Mouse (Mus musculus) heart, embryonic 15.5 days (tissue): ENCODE measurements around the gene Defb26. TPM values are rescaled to one million over a fixed set of nuclear protein-coding genes. Genes with fewer than 3 reads are reported as not detected.

Experiments
- ATAC-seq: fragments of 200-750 bp; cut with Nextera tagmentation; replicated peaks from 2 replicates; pipeline ENCODE4 v1.8.0; 2017; ENCODE audit warnings: low read depth, moderate TSS enrichment; ENCODE audit not compliant: insufficient number of reproducible peaks, insufficient read depth, low FRiP score
- H3K27ac ChIP-seq: fragments of 300-500 bp; sonication (generic); 2 replicates; pipeline ENCODE4 v1.5.1; 2015; ENCODE audit warnings: mild to moderate bottlenecking, inconsistent platforms
- H3K27me3 ChIP-seq: fragments of 300-500 bp; sonication (generic); 2 replicates; pipeline ENCODE4 v1.6.1; 2015; ENCODE audit warnings: inconsistent platforms
- H3K36me3 ChIP-seq: fragments of 300-500 bp; sonication (generic); 2 replicates; pipeline ENCODE4 v1.6.1; 2015; ENCODE audit warnings: mild to moderate bottlenecking, inconsistent platforms
- H3K4me1 ChIP-seq: fragments of 300-500 bp; sonication (generic); replicated peaks from 2 replicates; pipeline ENCODE4 v1.6.1; 2015; ENCODE audit warnings: inconsistent platforms
- H3K4me2 ChIP-seq: fragments of 300-500 bp; sonication (generic); 2 replicates; pipeline ENCODE4 v1.6.1; 2015; ENCODE audit warnings: inconsistent platforms, mild to moderate bottlenecking, moderate library complexity
- H3K4me3 ChIP-seq: fragments of 300-500 bp; sonication (generic); 2 replicates; pipeline ENCODE4 v1.5.1; 2015; ENCODE audit warnings: mild to moderate bottlenecking, inconsistent platforms
- H3K9ac ChIP-seq: fragments of 300-500 bp; sonication (generic); 2 replicates; pipeline ENCODE4 v1.6.1; 2015; ENCODE audit warnings: mild to moderate bottlenecking, inconsistent platforms
- H3K9me3 ChIP-seq: fragments of 300-500 bp; sonication (generic); replicated peaks from 2 replicates; pipeline ENCODE4 v1.6.1; 2016; ENCODE audit warnings: inconsistent platforms
- WGBS: fragments of 180-500 bp; shearing (Covaris S2); methylation state at CpG from one replicate; pipeline ENCODE4 v1.1.7; 2015; ENCODE audit warnings: mixed read lengths; 5-methylcytosine and 5-hydroxymethylcytosine counted together
- polyA plus RNA-seq: library from polyadenylated mRNA; unstranded; fragments of >200 nt; fragmentation: Nextera tagmentation; extraction: Ambion mirVana; gene quantifications from 2 replicates; pipeline ENCODE4 v1.2.1, GENCODE M21; 2015

Defb26 gene
- polyA plus RNA-seq, 1 experiment from 2014 or later: not detected

- H3K4me2 ChIP-seq: no peak within 1 kb of the TSS
- no peaks in the 10 kb centered on the region for H3K4me1 ChIP-seq
- H3K9ac ChIP-seq: no peak within 1 kb of the TSS
- 0 out of 2 replicates have a peak, but pooled peaks cover 4% of the 10 kb centered on the region for H3K27me3 ChIP-seq
- H3K9me3 ChIP-seq: no peaks in the 10 kb centered on the region
- no peaks in the 10 kb centered on the region for H3K36me3 ChIP-seq
- ATAC-seq: no peak
- no peak within 1 kb of the TSS for H3K27ac ChIP-seq
- H3K4me3 ChIP-seq: no peak within 1 kb of the TSS
- 88% methylated on average over 3 of the region's 3 CpGs for WGBS
These were observed 46.8 kb downstream of the Defb26 start, which contains the start of gene Defb23 for GRCm38 (mm10) chr2:152464570-152465150. Gene Defb23 (minus strand): TSS chr2:152464620.

DNA sequence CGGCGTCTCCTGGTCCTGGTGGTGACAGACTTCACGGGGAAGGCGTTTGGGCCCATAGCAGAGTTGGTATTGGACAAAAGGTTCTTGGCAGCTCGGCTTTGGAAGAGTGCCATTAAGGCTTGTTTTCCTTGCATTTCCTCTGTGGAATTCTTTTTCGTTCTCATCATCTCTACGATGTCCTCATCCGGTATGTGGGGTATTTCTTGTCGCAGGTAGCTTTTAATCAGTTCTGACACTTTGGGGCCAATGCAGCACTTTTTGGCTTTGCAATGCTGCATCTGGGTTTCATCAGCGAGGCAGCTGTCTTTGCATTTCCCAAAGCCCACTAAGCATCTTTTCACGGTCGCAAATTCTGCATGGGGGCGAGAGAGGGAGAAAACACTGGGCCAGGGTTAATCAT, 52.3 kb downstream of the Defb26 start:
- Histone ChIP-seq H3K9ac (no peak overlapping the region), H3K27ac (no peak overlapping the region), H3K4me1 (no peaks in the 10 kb centered on the region; the same call in 1 of the 2 replicates), H3K9me3 (no peaks in the 10 kb centered on the region), H3K27me3 (no peaks in the 10 kb centered on the region), H3K36me3 (no peaks in the 10 kb centered on the region), H3K4me2 (no peak overlapping the region), H3K4me3 (no peak overlapping the region)
- no peak for ATAC-seq
- 41% methylated on average over 13 of the region's 13 CpGs for WGBS

Other genes starting within 250 kb of the Defb26 start
- gene Tbc1d20, start 217.9 kb downstream of the Defb26 start, polyA plus RNA-seq: 28.8 and 35.4 TPM in 2 replicates
- gene Rbck1, start 179.0 kb downstream of the Defb26 start, polyA plus RNA-seq: 54.3 and 79.1 TPM in 2 replicates
- gene Trib3, start 167.7 kb downstream of the Defb26 start, polyA plus RNA-seq: 2.9 and 3.1 TPM in 2 replicates
- 1.6 and 2.1 TPM in 2 replicates for gene Nrsn2, start 135.1 kb downstream of the Defb26 start, polyA plus RNA-seq
- gene Sox12, start 113.6 kb downstream of the Defb26 start, polyA plus RNA-seq: 6.5 and 7.0 TPM in 2 replicates
- gene Zcchc3, start 96.7 kb downstream of the Defb26 start, polyA plus RNA-seq: 30.8 and 31.7 TPM in 2 replicates
- 2.0 and 2.4 TPM in 2 replicates for gene 6820408C15Rik, start 96.1 kb downstream of the Defb26 start, polyA plus RNA-seq
- gene Defb23, start 47.1 kb downstream of the Defb26 start, polyA plus RNA-seq: not detected in 2 replicates
- gene Defb20, start 34.6 kb downstream of the Defb26 start, polyA plus RNA-seq: not detected in 2 replicates
- gene Defb22, start 21.6 kb downstream of the Defb26 start, polyA plus RNA-seq: not detected in 2 replicates
- gene Defb28, start 6.6 kb upstream of the Defb26 start, polyA plus RNA-seq: not detected in 2 replicates
- gene Defb29, start 28.4 kb upstream of the Defb26 start, polyA plus RNA-seq: not detected in 2 replicates
- not detected in 2 replicates for gene Gm17416, start 57.6 kb upstream of the Defb26 start, polyA plus RNA-seq
- gene Defb21, start 61.1 kb upstream of the Defb26 start, polyA plus RNA-seq: not detected in 2 replicates
- 0.57 and 0.88 TPM in 2 replicates for gene Defb19, start 68.6 kb upstream of the Defb26 start, polyA plus RNA-seq
- gene Defb45, start 87.7 kb upstream of the Defb26 start, polyA plus RNA-seq: not detected in 2 replicates
- gene Defb36, start 92.6 kb upstream of the Defb26 start, polyA plus RNA-seq: not detected in 2 replicates
- gene Defb25, start 111.4 kb upstream of the Defb26 start, polyA plus RNA-seq: 0.77 and 0.86 TPM in 2 replicates
- gene Rem1, start 115.3 kb upstream of the Defb26 start, polyA plus RNA-seq: 12.1 and 12.7 TPM in 2 replicates
- gene H13, start 157.8 kb upstream of the Defb26 start, polyA plus RNA-seq: 70.6 and 86.1 TPM in 2 replicates
- 18.9 and 20.3 TPM in 2 replicates for gene Mcts2, start 175.3 kb upstream of the Defb26 start, polyA plus RNA-seq
- gene Id1, start 224.6 kb upstream of the Defb26 start, polyA plus RNA-seq: 61.9 and 63.1 TPM in 2 replicates
- 20.8 and 24.2 TPM in 2 replicates for gene Cox4i2, start 242.5 kb upstream of the Defb26 start, polyA plus RNA-seq